Mouse (Mus musculus): ENCODE measurements around the gene Trim25.
"Not testable (repeated sequence)": the region's sequence is repeated elsewhere in the genome, so short reads cannot be mapped to it uniquely, and the experiment has no call there.

The Trim25 gene

GRCm38 (mm10) chr11:89025603-89026002 lies 26.4 kb downstream of the Trim25 start:
- DNase-seq: peak; percentile 47

- no peak for DNase-seq
Observed at GRCm38 (mm10) chr11:89026117-89026516, 26.9 kb downstream of the Trim25 start.

GRCm38 (mm10) chr11:89027955-89028361 lies 28.8 kb downstream of the Trim25 start:
- DNase-seq: no peak

GRCm38 (mm10) chr11:89028871-89029405 lies 29.8 kb downstream of the Trim25 start:
- DNase-seq: peak; percentile 16

- no peak for DNase-seq
Observed at GRCm38 (mm10) chr11:89030552-89030951, 31.4 kb downstream of the Trim25 start.

- DNase-seq: no peak
Observed at GRCm38 (mm10) chr11:89031189-89031588, 32.0 kb downstream of the Trim25 start.

GRCm38 (mm10) chr11:89034592-89034991 lies 35.4 kb downstream of the Trim25 start:
- DNase-seq: no peak

- no peak for DNase-seq
Observed at GRCm38 (mm10) chr11:89035552-89035951, 36.4 kb downstream of the Trim25 start.

GRCm38 (mm10) chr11:89038496-89038895 lies 39.3 kb downstream of the Trim25 start:
- DNase-seq: no peak

GRCm38 (mm10) chr11:89039325-89039724 lies 40.1 kb downstream of the Trim25 start:
- peak; percentile 76 for DNase-seq

GRCm38 (mm10) chr11:89041073-89041472 lies 41.9 kb downstream of the Trim25 start:
- DNase-seq: not testable (repeated sequence)

GRCm38 (mm10) chr11:89043046-89043445 lies 43.9 kb downstream of the Trim25 start:
- no peak for DNase-seq

- DNase-seq: not testable (repeated sequence)
Observed at GRCm38 (mm10) chr11:89045501-89045900, 46.3 kb downstream of the Trim25 start.

GRCm38 (mm10) chr11:89046021-89046420 lies 46.8 kb downstream of the Trim25 start:
- DNase-seq: no peak

GRCm38 (mm10) chr11:89051767-89052166 lies 52.6 kb downstream of the Trim25 start:
- DNase-seq: no peak

- DNase-seq: no peak
Observed at GRCm38 (mm10) chr11:89055931-89056690, 56.9 kb downstream of the Trim25 start.

GRCm38 (mm10) chr11:89058515-89059270 lies 59.5 kb downstream of the Trim25 start:
- DNase-seq: peak; percentile 16

GRCm38 (mm10) chr11:89059919-89060422 lies 60.8 kb downstream of the Trim25 start:
- no peak for DNase-seq

- DNase-seq: peak; percentile 94
Observed at GRCm38 (mm10) chr11:89060423-89061089, 61.4 kb downstream of the Trim25 start.

GRCm38 (mm10) chr11:89061362-89061761 lies 62.2 kb downstream of the Trim25 start:
- peak; percentile 13 for DNase-seq

GRCm38 (mm10) chr11:89064312-89064711 lies 65.1 kb downstream of the Trim25 start:
- DNase-seq: no peak

- DNase-seq: no peak
Observed at GRCm38 (mm10) chr11:89065297-89065696, 66.1 kb downstream of the Trim25 start.

GRCm38 (mm10) chr11:89066126-89066525 lies 67.0 kb downstream of the Trim25 start:
- DNase-seq: no peak
